Comparison of ENCODE assay signal across 13 mouse cellular contexts in genomic region chr13:28917379-28918250, GRCm38 (mm10). TPM values are rescaled to one million over a fixed set of nuclear protein-coding genes. Genes with fewer than 3 reads are reported as not detected.
DNase-seq lines count a peak whose midpoint lies in the region; ATAC-seq and TF ChIP-seq lines count a peak whose summit lies in the region.
"Had no signal": no experiment of that assay in that cellular context is flagged by ENCODE, and none has a peak within 500 bp of the region (broad histone marks: within the 10 kb centered on the region; RNA-seq: fewer than 3 reads in every experiment).

No protein-coding gene starts in this region.

- H3K79me3 ChIP-seq in C2C12 (ENCODE audit: low read depth), result no peaks in the 10 kb centered on the region

- no peak overlapping the region for H3K4me3 ChIP-seq in C2C12 (ENCODE audit: insufficient read depth, poor library complexity, severe bottlenecking)
- H3K4me3 ChIP-seq in stomach, postnatal 0 days (ENCODE audit: low read depth, low read length), result no peak overlapping the region
- no peak overlapping the region for H3K4me3 ChIP-seq in lung, postnatal 0 days (ENCODE audit: low read depth, low read length)
- H3K4me3 ChIP-seq: lung, embryonic 15.5 days; neural tube, embryonic 15.5 days had no signal

- no peak overlapping the region for H3ac ChIP-seq in C2C12 (ENCODE audit: control insufficient read depth, insufficient read length, low read depth)

- no peaks in the 10 kb centered on the region for H3K9me3 ChIP-seq in stomach, postnatal 0 days (ENCODE audit: control insufficient read depth, low read length)
- no peaks in the 10 kb centered on the region for H3K9me3 ChIP-seq in lung, postnatal 0 days (ENCODE audit: low read length)
- H3K9me3 ChIP-seq: lung, embryonic 15.5 days; neural tube, embryonic 15.5 days had no signal

- no peaks in the 10 kb centered on the region for H3K36me3 ChIP-seq in C2C12 (ENCODE audit: control insufficient read depth, insufficient read depth)
- H3K36me3 ChIP-seq in stomach, postnatal 0 days (ENCODE audit: control insufficient read depth, insufficient read depth, low read length), result no peaks in the 10 kb centered on the region
- no peaks in the 10 kb centered on the region for H3K36me3 ChIP-seq in lung, postnatal 0 days (ENCODE audit: insufficient read depth, low read length)
- H3K36me3 ChIP-seq: lung, embryonic 15.5 days; neural tube, embryonic 15.5 days had no signal

- WGBS in stomach, postnatal 0 days, result 73% methylated on average over 10 of the region's 10 CpGs
- 70% methylated on average over 10 of the region's 10 CpGs for WGBS in lung, postnatal 0 days

- intact Hi-C loops in heart, postnatal 14 days (cut with DNase I), result no loop called here

- no peaks in the 10 kb centered on the region for H3K27me3 ChIP-seq in C2C12 (ENCODE audit: control insufficient read depth, insufficient read depth, insufficient read length)
- no peaks in the 10 kb centered on the region for H3K27me3 ChIP-seq in stomach, postnatal 0 days (ENCODE audit: control insufficient read depth, insufficient read depth, low read length)
- no peaks in the 10 kb centered on the region for H3K27me3 ChIP-seq in lung, postnatal 0 days (replicated peaks; ENCODE audit: insufficient read depth, low read length)
- H3K27me3 ChIP-seq: lung, embryonic 15.5 days; neural tube, embryonic 15.5 days had no signal

- H3K79me2 ChIP-seq in C2C12 (ENCODE audit: control insufficient read depth, insufficient read depth), result no peaks in the 10 kb centered on the region

- ATAC-seq in stomach, postnatal 0 days (ENCODE audit: low FRiP score, low TSS enrichment), result peak; percentile 95
- ATAC-seq in lung, postnatal 0 days, result no peak; the same call in 1 of the 2 replicates

- H3K4me1 ChIP-seq in stomach, postnatal 0 days (replicated peaks; ENCODE audit: control insufficient read depth, insufficient read depth), result no peaks in the 10 kb centered on the region
- no peaks in the 10 kb centered on the region for H3K4me1 ChIP-seq in lung, postnatal 0 days (ENCODE audit: insufficient read depth, low read depth, low read length)
- H3K4me1 ChIP-seq: lung, embryonic 15.5 days; neural tube, embryonic 15.5 days had no signal

- DNase-seq in heart, adult 11 months, result peak; percentile 84
- no peak for DNase-seq in heart, postnatal 14 days
- peak; percentile 9 to 17 for DNase-seq in kidney, adult 8-10 months
- peak; percentile 26 for DNase-seq in stomach, postnatal 0 days (ENCODE audit: low spot score)
- DNase-seq in lung, postnatal 0 days (ENCODE audit: low spot score), result no peak
- DNase-seq in embryo, embryonic 9.5 days (ENCODE audit: extremely low spot score), result no peak
- DNase-seq in layer of hippocampus, adult 18-20 months (ENCODE audit: low spot score in 2 of 2), result no peak
- DNase-seq: cerebellum, postnatal 10 days; heart, adult 18-20 months had no signal

- no peak overlapping the region for H3K4me2 ChIP-seq in stomach, postnatal 0 days (replicated peaks; ENCODE audit: low read depth)
- no peak overlapping the region for H3K4me2 ChIP-seq in lung, postnatal 0 days (replicated peaks; ENCODE audit: low read depth, low read length)
- H3K4me2 ChIP-seq: lung, embryonic 15.5 days; neural tube, embryonic 15.5 days had no signal

- H3K9ac ChIP-seq in stomach, postnatal 0 days (ENCODE audit: low read length), result no peak overlapping the region
- no peak overlapping the region for H3K9ac ChIP-seq in lung, postnatal 0 days (replicated peaks; ENCODE audit: low read depth)
- H3K9ac ChIP-seq: lung, embryonic 15.5 days; neural tube, embryonic 15.5 days had no signal

- TF ChIP-seq EP300 in stomach, postnatal 0 days (optimal IDR thresholded peaks at IDR 0.05), result no peak
- no peak for TF ChIP-seq EP300 in lung, postnatal 0 days (IDR thresholded peaks at IDR 0.05)

- TF ChIP-seq CTCF in C2C12 (IDR thresholded peaks at IDR 0.05; ENCODE audit: control insufficient read depth, insufficient read depth, insufficient read length), result no peak
- TF ChIP-seq CTCF in stomach, postnatal 0 days (IDR thresholded peaks at IDR 0.05; ENCODE audit: low read depth), result no peak
- no peak for TF ChIP-seq CTCF in lung, postnatal 0 days (IDR thresholded peaks at IDR 0.05)

- no peak overlapping the region; the same call in 1 of the 2 replicates for H3K27ac ChIP-seq in stomach, postnatal 0 days (replicated peaks)
- H3K27ac ChIP-seq in lung, postnatal 0 days (ENCODE audit: low read length), result no peak overlapping the region
- H3K27ac ChIP-seq: lung, embryonic 15.5 days; neural tube, embryonic 15.5 days had no signal

TF ChIP-seq in C2C12, 6 proteins besides CTCF, POLR2A, EP300 and RAD21:
- TF ChIP-seq CEBPB (IDR thresholded peaks at IDR 0.05; ENCODE audit: low read depth) (peak; percentile 32), MYOG (IDR thresholded peaks at IDR 0.05; ENCODE audit: control insufficient read depth, extremely low read depth, insufficient read length) (no peak), FOSL1 (IDR thresholded peaks at IDR 0.05; ENCODE audit: insufficient read depth, low read length, poor library complexity, severe bottlenecking) (peak; percentile 18)

RNA-seq across cellular contexts. Expression of gene Sox4, which starts 35.9 kb away (rescaled TPM):
- total RNA-seq in heart, postnatal 14 days (2021), result 10 to 100 TPM; 31.2 to 34.1 TPM
- 42.4 TPM for polyA plus RNA-seq in C2C12 (2012; fragmentation: generic; extraction: Trizol)
- 23.1 and 23.8 TPM in 2 replicates for polyA plus RNA-seq in stomach, postnatal 0 days (2015; fragmentation: Nextera tagmentation; extraction: Ambion mirVana)
- 51.7 and 63.2 TPM in 2 replicates for polyA plus RNA-seq in lung, postnatal 0 days (2015; fragmentation: Nextera tagmentation; extraction: Ambion mirVana)
- total RNA-seq in layer of hippocampus, adult 18-20 months (2021), result 10 to 100 TPM; 15.7 to 17.0 TPM
- total RNA-seq: MEL had no signal

Comparison
In these comparisons a context has a peak if more than half of its experiments do, and no peak if none do; other contexts are left out.
1. DNase-seq: peak in heart, adult 11 months (single experiment), kidney, adult 8-10 months (2 of 2) and stomach, postnatal 0 days (single experiment); none in heart, postnatal 14 days (0 of 2), lung, postnatal 0 days (single experiment), embryo, embryonic 9.5 days (single experiment) and layer of hippocampus, adult 18-20 months (0 of 2).